Mouse (Mus musculus) hindbrain, embryonic 14.5 days (tissue): Measurements from ENCODE around the gene Plpp4. TPM values are rescaled to one million over a fixed set of nuclear protein-coding genes. Genes with fewer than 3 reads are reported as not detected.

Source experiments
- ATAC-seq: fragments of 200-750 bp; cut with Nextera tagmentation; 2 replicates; pipeline ENCODE4 v1.8.0; 2017; ENCODE audit warnings: moderate number of reproducible peaks, mild to moderate bottlenecking, moderate TSS enrichment, moderate library complexity; ENCODE audit not compliant: low FRiP score
- DNase-seq: peaks from one replicate; pipeline ENCODE4 v3.0.0-alpha.2; 2015; ENCODE audit warnings: low spot score
- H3K27ac ChIP-seq: fragments of 300-500 bp; sonication (generic); 2 replicates; pipeline ENCODE4 v1.5.1; 2014; ENCODE audit warnings: mild to moderate bottlenecking, moderate library complexity
- H3K27me3 ChIP-seq: fragments of 300-500 bp; sonication (generic); 2 replicates; pipeline ENCODE4 v1.6.1; 2014; ENCODE audit warnings: mild to moderate bottlenecking, low read length, mixed read lengths; ENCODE audit not compliant: control insufficient read depth, insufficient read depth
- H3K36me3 ChIP-seq: fragments of 300-500 bp; sonication (generic); replicated peaks from 2 replicates; pipeline ENCODE4 v1.6.1; 2014; ENCODE audit not compliant: control insufficient read depth, insufficient read depth
- H3K4me1 ChIP-seq: fragments of 300-500 bp; sonication (generic); replicated peaks from 2 replicates; pipeline ENCODE4 v1.6.1; 2014; ENCODE audit warnings: antibody characterized with exemption, low read length, mixed read lengths; ENCODE audit not compliant: control insufficient read depth, insufficient read depth
- H3K4me2 ChIP-seq: fragments of 300-500 bp; sonication (generic); replicated peaks from 2 replicates; pipeline ENCODE4 v1.6.1; 2014; ENCODE audit warnings: mild to moderate bottlenecking, moderate library complexity
- H3K4me3 ChIP-seq: fragments of 300-500 bp; sonication (generic); replicated peaks from 2 replicates; pipeline ENCODE4 v1.5.1; 2014; ENCODE audit warnings: mild to moderate bottlenecking, low read length
- H3K9ac ChIP-seq: fragments of 300-500 bp; sonication (generic); 2 replicates; pipeline ENCODE4 v1.6.1; 2014
- H3K9me3 ChIP-seq: fragments of 300-500 bp; sonication (generic); 2 replicates; pipeline ENCODE4 v1.6.1; 2016; ENCODE audit warnings: low read length; ENCODE audit not compliant: control insufficient read depth
- WGBS: fragments of 180-500 bp; shearing (Covaris S2); extraction: QIAGEN DNeasy Blood & Tissue Kit; methylation state at CpG from one replicate; pipeline ENCODE4 v1.1.7; 2014; 5-methylcytosine and 5-hydroxymethylcytosine counted together
- polyA plus RNA-seq: library from polyadenylated mRNA; unstranded; fragments of >200 nt; fragmentation: Nextera tagmentation; extraction: Ambion mirVana; gene quantifications from 2 replicates; pipeline ENCODE4 v1.2.1, GENCODE M21; 2014

Plpp4 gene
- polyA plus RNA-seq, 1 experiment from 2014 or later, result 12.4 TPM

- peaks cover 26% of the 10 kb centered on the region for H3K27me3 ChIP-seq
- peaks cover 4% of the 10 kb centered on the region; the same call in 1 of the 2 replicates for H3K4me1 ChIP-seq
- 95% methylated on average over 1 of the region's 1 CpGs for WGBS
- H3K4me3 ChIP-seq, result no peak overlapping the region
- H3K9me3 ChIP-seq, result no peaks in the 10 kb centered on the region
- DNase-seq, result no peak
- no peak overlapping the region for H3K9ac ChIP-seq
- no peaks in the 10 kb centered on the region for H3K36me3 ChIP-seq
- H3K4me2 ChIP-seq, result no peak overlapping the region
- no peak for ATAC-seq
- H3K27ac ChIP-seq, result no peak overlapping the region
These were observed 2.7 kb upstream of the Plpp4 start for GRCm38 (mm10) chr7:129254126-129254525.

- Histone ChIP-seq H3K4me3 (no peak overlapping the region), H3K4me2 (no peak overlapping the region), H3K27ac (no peak overlapping the region), H3K27me3 (peaks cover 26% of the 10 kb centered on the region), H3K36me3 (no peaks in the 10 kb centered on the region), H3K9me3 (no peaks in the 10 kb centered on the region), H3K4me1 (peaks cover 4% of the 10 kb centered on the region; the same call in 1 of the 2 replicates), H3K9ac (no peak overlapping the region)
- WGBS, result 97% methylated on average over 6 of the region's 6 CpGs
- no peak for DNase-seq
- no peak for ATAC-seq
These were observed 1.4 kb upstream of the Plpp4 start for GRCm38 (mm10) chr7:129255406-129255805.

- Histone ChIP-seq H3K9me3 (no peaks in the 10 kb centered on the region), H3K27ac (no peak overlapping the region), H3K9ac (peak overlapping the region; percentile 70), H3K36me3 (no peaks in the 10 kb centered on the region), H3K27me3 (peaks cover 26% of the 10 kb centered on the region), H3K4me2 (peak overlapping the region; percentile 94), H3K4me1 (peaks cover 4% of the 10 kb centered on the region; the same call in 1 of the 2 replicates), H3K4me3 (peak overlapping the region; percentile 54)
- ATAC-seq, result no peak
- DNase-seq, result no peak
- WGBS, result 10% methylated on average over 13 of the region's 13 CpGs
These were observed 665 bp downstream of the Plpp4 start for GRCm38 (mm10) chr7:129257374-129258018.

GRCm38 (mm10) chr7:129258331-129258730 lies 1.5 kb downstream of the Plpp4 start:
- no peaks in the 10 kb centered on the region for H3K36me3 ChIP-seq
- H3K9ac ChIP-seq, result no peak overlapping the region
- DNase-seq (no peak), ATAC-seq (no peak)
- H3K27me3 ChIP-seq, result peaks cover 26% of the 10 kb centered on the region
- peak overlapping the region; percentile 94 for H3K4me2 ChIP-seq
- H3K4me3 ChIP-seq, result peak overlapping the region; percentile 54
- H3K4me1 ChIP-seq, result peaks cover 4% of the 10 kb centered on the region; the same call in 1 of the 2 replicates
- H3K27ac ChIP-seq, result no peak overlapping the region
- WGBS, result 62% methylated on average over 7 of the region's 7 CpGs
- H3K9me3 ChIP-seq, result no peaks in the 10 kb centered on the region

GRCm38 (mm10) chr7:129259195-129259594 lies 2.4 kb downstream of the Plpp4 start:
- Histone ChIP-seq H3K4me3 (no peak overlapping the region), H3K9me3 (no peaks in the 10 kb centered on the region), H3K27me3 (peaks cover 26% of the 10 kb centered on the region), H3K4me2 (no peak overlapping the region), H3K4me1 (peaks cover 4% of the 10 kb centered on the region; the same call in 1 of the 2 replicates), H3K9ac (no peak overlapping the region), H3K36me3 (no peaks in the 10 kb centered on the region), H3K27ac (no peak overlapping the region)
- DNase-seq (no peak), ATAC-seq (no peak)
- 84% methylated on average over 6 of the region's 6 CpGs for WGBS

GRCm38 (mm10) chr7:129273867-129274266 lies 17.0 kb downstream of the Plpp4 start:
- DNase-seq (no peak), ATAC-seq (no peak)
- no peak overlapping the region for H3K9ac ChIP-seq
- no peak overlapping the region for H3K4me3 ChIP-seq
- WGBS, result 46% methylated on average over 4 of the region's 4 CpGs
- no peaks in the 10 kb centered on the region for H3K36me3 ChIP-seq
- no peaks in the 10 kb centered on the region for H3K27me3 ChIP-seq
- H3K9me3 ChIP-seq, result no peaks in the 10 kb centered on the region
- no peak overlapping the region for H3K27ac ChIP-seq
- H3K4me1 ChIP-seq, result no peaks in the 10 kb centered on the region
- H3K4me2 ChIP-seq, result no peak overlapping the region

- no peak overlapping the region for H3K27ac ChIP-seq
- WGBS, result 93% methylated on average over 5 of the region's 5 CpGs
- no peaks in the 10 kb centered on the region for H3K36me3 ChIP-seq
- H3K4me3 ChIP-seq, result no peak overlapping the region
- ATAC-seq (no peak), DNase-seq (no peak)
- no peaks in the 10 kb centered on the region for H3K9me3 ChIP-seq
- H3K4me2 ChIP-seq, result no peak overlapping the region
- no peaks in the 10 kb centered on the region for H3K27me3 ChIP-seq
- H3K9ac ChIP-seq, result no peak overlapping the region
- no peaks in the 10 kb centered on the region for H3K4me1 ChIP-seq
These were observed 17.9 kb downstream of the Plpp4 start for GRCm38 (mm10) chr7:129274726-129275125.

- no peak overlapping the region for H3K27ac ChIP-seq
- DNase-seq (no peak), ATAC-seq (no peak)
- H3K27me3 ChIP-seq, result no peaks in the 10 kb centered on the region
- H3K9me3 ChIP-seq, result no peaks in the 10 kb centered on the region
- no peaks in the 10 kb centered on the region for H3K36me3 ChIP-seq
- WGBS, result 78% methylated on average over 5 of the region's 5 CpGs
- H3K9ac ChIP-seq, result no peak overlapping the region
- no peak overlapping the region for H3K4me3 ChIP-seq
- H3K4me1 ChIP-seq, result no peaks in the 10 kb centered on the region
- no peak overlapping the region for H3K4me2 ChIP-seq
These were observed 20.9 kb downstream of the Plpp4 start for GRCm38 (mm10) chr7:129277751-129278150.

- Histone ChIP-seq H3K9ac (no peak overlapping the region), H3K4me2 (no peak overlapping the region), H3K9me3 (no peaks in the 10 kb centered on the region), H3K4me3 (no peak overlapping the region), H3K4me1 (no peaks in the 10 kb centered on the region), H3K36me3 (no peaks in the 10 kb centered on the region), H3K27ac (no peak overlapping the region), H3K27me3 (no peaks in the 10 kb centered on the region)
- 88% methylated on average over 4 of the region's 4 CpGs for WGBS
- ATAC-seq (no peak), DNase-seq (no peak)
These were observed 22.0 kb downstream of the Plpp4 start for GRCm38 (mm10) chr7:129278801-129279200.

- Histone ChIP-seq H3K36me3 (no peaks in the 10 kb centered on the region), H3K4me1 (no peaks in the 10 kb centered on the region), H3K9me3 (no peaks in the 10 kb centered on the region), H3K4me2 (no peak overlapping the region), H3K27ac (no peak overlapping the region), H3K27me3 (no peaks in the 10 kb centered on the region), H3K4me3 (no peak overlapping the region), H3K9ac (no peak overlapping the region)
- DNase-seq (no peak), ATAC-seq (no peak)
- 70% methylated on average over 4 of the region's 4 CpGs for WGBS
These were observed 22.4 kb downstream of the Plpp4 start for GRCm38 (mm10) chr7:129279261-129279660.
